Mouse (Mus musculus) liver, embryonic 18 days (tissue): Measurements from ENCODE around the gene Hykk. TPM values are rescaled to one million over a fixed set of nuclear protein-coding genes. Genes with fewer than 3 reads are reported as not detected.

Experiments
- polyA plus RNA-seq: library from polyadenylated mRNA; depleted of rRNA; stranded (reverse); fragments of >200 nt; gene quantifications from 2 replicates; pipeline ENCODE4 v1.2.3, GENCODE M21; 2012; rRNA removed

Hykk gene
- polyA plus RNA-seq, result 4.0 and 4.1 TPM in 2 replicates

DNA sequence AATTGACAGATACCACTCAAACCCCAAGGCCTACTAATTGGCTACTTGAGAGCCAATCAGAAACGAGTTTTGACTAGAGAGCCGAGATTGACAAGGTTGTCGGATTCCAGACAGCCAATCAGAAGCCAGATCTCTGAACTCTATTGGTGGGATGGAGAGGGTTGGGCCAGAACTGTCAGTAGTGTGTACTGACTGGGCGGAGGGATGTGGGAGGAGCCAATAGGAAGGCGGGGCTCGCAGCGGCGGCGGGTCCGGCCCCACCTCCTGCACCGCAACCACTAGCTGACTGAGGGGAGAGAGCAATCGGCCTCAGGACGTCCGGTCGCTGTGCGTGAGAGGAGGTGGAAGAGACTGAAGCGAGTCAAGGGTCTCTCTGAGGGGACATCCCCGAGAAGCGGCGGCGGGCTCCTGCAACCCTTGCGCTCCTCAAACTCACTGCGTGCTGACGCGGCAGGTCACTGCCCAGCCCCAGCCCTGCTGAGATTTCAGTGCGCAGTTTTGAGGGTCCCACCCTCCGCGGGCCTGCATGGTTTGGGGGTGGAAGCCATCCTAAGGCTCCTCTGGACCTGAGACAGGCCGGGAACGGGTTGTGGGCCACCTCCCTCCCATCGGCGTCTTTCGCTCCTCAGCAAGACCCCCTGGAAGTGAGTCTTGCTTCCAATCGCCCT, at the start of gene Hykk:
Gene Hykk (plus strand): TSS at position 274 of the 668 bp plus-strand sequence.

GRCm38 (mm10) chr9:54950575-54951321, 33.7 kb downstream of the Hykk start, which contains the start of the genes Psma4 and AY074887:
Gene Psma4, plus strand, starts transcription at chr9:54950790.
Gene AY074887, minus strand, starts transcription at chr9:54950998.

GRCm38 (mm10) chr9:54980674-54981073, 63.6 kb downstream of the Hykk start, which contains the start of gene Chrna5:
Gene Chrna5, plus strand, starts transcription at chr9:54980880.

Other genes starting within 250 kb of the Hykk start
- gene Dnaja4, start 218.4 kb upstream of the Hykk start, polyA plus RNA-seq, result 6.9 and 7.9 TPM in 2 replicates
- 43.4 and 45.3 TPM in 2 replicates for gene Wdr61, start 182.8 kb upstream of the Hykk start, polyA plus RNA-seq
- gene Crabp1, start 152.5 kb upstream of the Hykk start, polyA plus RNA-seq, result 0.04 TPM in 1 of 2 replicates, not detected in the other
- 10.4 and 11.2 TPM in 2 replicates for gene Ireb2, start 53.5 kb upstream of the Hykk start, polyA plus RNA-seq
- gene Psma4, start 33.5 kb downstream of the Hykk start, polyA plus RNA-seq, result 84.9 and 90.5 TPM in 2 replicates
- gene AY074887, start 33.7 kb downstream of the Hykk start, polyA plus RNA-seq, result not detected in 2 replicates
- gene Chrna5, start 63.6 kb downstream of the Hykk start, polyA plus RNA-seq, result 0.01 and 0.02 TPM in 2 replicates
- 0.01 TPM in 1 of 2 replicates, not detected in the other for gene Chrna3, start 109.3 kb downstream of the Hykk start, polyA plus RNA-seq
- gene Chrnb4, start 131.5 kb downstream of the Hykk start, polyA plus RNA-seq, result 0.01 TPM in 1 of 2 replicates, not detected in the other
- 4.9 and 5.3 TPM in 2 replicates for gene Ube2q2, start 231.6 kb downstream of the Hykk start, polyA plus RNA-seq